Mouse (Mus musculus) heart, embryonic 11.5 days (tissue): ENCODE data around the gene Golph3l. TPM values are rescaled to one million over a fixed set of nuclear protein-coding genes. Genes with fewer than 3 reads are reported as not detected.

ENCODE experiments used
- ATAC-seq: fragments of 200-750 bp; cut with Nextera tagmentation; replicated peaks from 2 replicates; pipeline ENCODE4 v1.8.0; 2017; ENCODE audit warnings: moderate library complexity; ENCODE audit not compliant: insufficient number of reproducible peaks, low FRiP score, low TSS enrichment
- H3K27ac ChIP-seq: fragments of 300-500 bp; sonication (generic); 2 replicates; pipeline ENCODE4 v1.5.1; 2014; ENCODE audit warnings: mild to moderate bottlenecking, low read depth, low read length
- H3K27me3 ChIP-seq: fragments of 300-500 bp; sonication (generic); 2 replicates; pipeline ENCODE4 v1.6.1; 2014; ENCODE audit warnings: mild to moderate bottlenecking, low read length, mixed read lengths; ENCODE audit not compliant: control insufficient read depth, insufficient read depth
- H3K36me3 ChIP-seq: fragments of 300-500 bp; sonication (generic); 2 replicates; pipeline ENCODE4 v1.6.1; 2014; ENCODE audit warnings: mild to moderate bottlenecking, low read length, moderate library complexity, mixed read lengths; ENCODE audit not compliant: control insufficient read depth, insufficient read depth
- H3K4me1 ChIP-seq: fragments of 300-500 bp; sonication (generic); 2 replicates; pipeline ENCODE4 v1.6.1; 2014; ENCODE audit warnings: low read length; ENCODE audit not compliant: control insufficient read depth, insufficient read depth
- H3K4me2 ChIP-seq: fragments of 300-500 bp; sonication (generic); 2 replicates; pipeline ENCODE4 v1.6.1; 2014; ENCODE audit warnings: mild to moderate bottlenecking, moderate library complexity
- H3K4me3 ChIP-seq: fragments of 300-500 bp; sonication (generic); 2 replicates; pipeline ENCODE4 v1.5.1; 2014; ENCODE audit warnings: low read depth, low read length
- H3K9ac ChIP-seq: fragments of 300-500 bp; sonication (generic); 2 replicates; pipeline ENCODE4 v1.6.1; 2014; ENCODE audit warnings: mild to moderate bottlenecking, low read depth, low read length, moderate library complexity
- H3K9me3 ChIP-seq: fragments of 300-500 bp; sonication (generic); replicated peaks from 2 replicates; pipeline ENCODE4 v1.6.1; 2016; ENCODE audit warnings: low read length; ENCODE audit not compliant: control insufficient read depth
- WGBS: fragments of 180-500 bp; shearing (Covaris S2); extraction: QIAGEN DNeasy Blood & Tissue Kit; methylation state at CpG from one replicate; pipeline ENCODE4 v1.1.7; 2014; ENCODE audit not compliant: insufficient replicate concordance; 5-methylcytosine and 5-hydroxymethylcytosine counted together
- polyA plus RNA-seq: library from polyadenylated mRNA; unstranded; fragments of >200 nt; fragmentation: Nextera tagmentation; extraction: Ambion mirVana; gene quantifications from 2 replicates; pipeline ENCODE4 v1.2.1, GENCODE M21; 2014

Golph3l gene
- polyA plus RNA-seq, 1 experiment from 2014 or later: 27.8 TPM

DNA sequence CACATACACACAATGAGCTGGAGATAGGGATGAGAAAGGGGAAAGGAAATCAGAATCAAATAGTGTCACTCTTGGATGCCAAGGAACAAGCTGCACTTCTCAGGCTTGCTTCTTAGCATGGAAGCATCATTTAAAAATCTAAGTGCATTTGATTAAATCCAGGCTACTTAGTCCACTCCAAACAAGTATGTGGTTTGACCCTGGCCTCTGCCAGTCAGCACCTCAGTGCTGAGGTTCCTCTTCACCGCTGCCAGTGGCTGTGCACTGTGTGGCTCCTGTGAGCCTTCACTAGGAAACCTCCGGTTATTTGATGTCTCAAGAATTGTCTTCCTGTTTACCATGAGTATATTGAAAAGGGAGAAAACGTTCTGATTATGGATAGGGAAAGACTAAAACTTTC is 42.1 kb downstream of the Golph3l start:
- H3K4me3 ChIP-seq: no peak overlapping the region
- H3K9ac ChIP-seq: no peak overlapping the region
- no peak overlapping the region for H3K4me2 ChIP-seq
- 81% methylated on average over 3 of the region's 3 CpGs for WGBS
- H3K36me3 ChIP-seq: peaks cover 51% of the 10 kb centered on the region
- H3K9me3 ChIP-seq: no peaks in the 10 kb centered on the region
- H3K4me1 ChIP-seq: peaks cover 9% of the 10 kb centered on the region; the same call in 1 of the 2 replicates
- H3K27me3 ChIP-seq: no peaks in the 10 kb centered on the region
- no peak overlapping the region for H3K27ac ChIP-seq
- ATAC-seq: no peak

DNA sequence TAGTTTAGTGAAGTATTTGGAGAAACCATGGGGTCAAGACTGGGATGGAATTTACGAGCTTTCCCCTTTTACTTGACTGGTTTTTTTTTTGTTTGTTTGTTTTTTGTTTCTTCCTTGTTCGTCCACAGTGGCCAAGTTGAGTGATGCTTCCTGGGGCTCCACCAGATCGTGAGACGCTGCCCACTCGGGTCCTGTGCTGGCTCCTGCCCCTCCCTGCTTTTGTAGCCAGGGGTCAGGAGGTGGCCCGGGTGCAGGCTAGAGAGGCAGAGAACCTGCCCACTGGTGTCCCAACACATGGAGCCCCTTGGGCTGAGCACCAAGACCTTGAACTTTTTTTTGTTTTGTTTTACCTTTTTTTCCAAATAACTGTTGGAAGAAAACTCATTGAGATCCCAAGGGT is 42.6 kb downstream of the Golph3l start:
- no peak overlapping the region for H3K4me2 ChIP-seq
- no peaks in the 10 kb centered on the region for H3K9me3 ChIP-seq
- no peak for ATAC-seq
- no peaks in the 10 kb centered on the region for H3K27me3 ChIP-seq
- 0 out of 2 replicates have a peak overlapping the region, but pooled peaks have one; percentile 6 for H3K27ac ChIP-seq
- H3K9ac ChIP-seq: no peak overlapping the region
- H3K36me3 ChIP-seq: peaks cover 51% of the 10 kb centered on the region
- H3K4me3 ChIP-seq: no peak overlapping the region
- H3K4me1 ChIP-seq: peaks cover 6% of the 10 kb centered on the region; the same call in 1 of the 2 replicates
- WGBS: 77% methylated on average over 6 of the region's 6 CpGs

DNA sequence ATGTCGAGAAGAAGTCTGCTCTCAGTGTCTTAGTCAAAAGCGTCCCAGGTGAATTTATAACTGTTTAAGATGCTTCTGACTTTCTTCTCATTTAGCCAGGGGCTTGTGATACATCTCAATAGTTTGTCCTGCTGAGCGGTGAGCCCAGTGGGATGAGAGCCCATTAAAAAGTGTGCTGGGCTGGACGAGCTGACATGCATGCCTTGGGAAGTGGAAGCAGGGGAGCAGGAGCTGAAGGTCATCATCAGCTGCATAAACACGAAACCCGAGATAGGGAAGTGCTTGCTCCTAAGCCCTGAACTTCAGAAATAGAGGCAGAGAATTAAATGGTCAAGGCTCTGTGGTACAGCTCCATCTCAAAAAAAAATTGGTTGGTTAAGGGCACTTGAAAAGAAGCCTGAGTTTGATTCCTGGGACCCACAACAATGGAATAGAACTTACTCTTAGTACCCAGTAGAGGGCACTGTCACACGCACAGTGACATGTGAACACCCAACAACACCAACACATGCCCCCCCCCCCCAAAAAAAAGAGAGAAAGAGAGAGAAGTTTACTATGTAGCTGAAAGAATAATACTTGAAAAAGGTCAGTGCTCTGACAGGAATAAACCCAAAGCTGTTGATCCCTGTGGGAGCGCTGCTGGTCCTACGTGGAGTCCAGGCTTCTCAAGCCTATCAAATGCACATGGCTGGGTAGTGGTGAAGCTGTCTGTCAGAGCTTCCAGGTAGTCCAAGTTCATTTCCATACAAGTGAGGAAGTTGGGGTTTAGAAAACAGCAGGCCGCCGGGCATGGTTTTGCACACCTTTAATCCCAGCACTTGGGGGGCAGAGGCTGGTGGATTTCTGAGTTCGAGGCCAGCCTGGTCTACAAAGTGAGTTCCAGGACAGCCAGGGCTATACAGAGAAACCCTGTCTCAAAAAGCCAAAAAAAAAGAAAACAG is 44.2 kb downstream of the Golph3l start:
- Histone ChIP-seq H3K9me3 (no peaks in the 10 kb centered on the region), H3K4me1 (peaks cover 5% of the 10 kb centered on the region; the same call in 1 of the 2 replicates), H3K36me3 (peaks cover 40% of the 10 kb centered on the region), H3K9ac (0 out of 2 replicates have a peak overlapping the region, but pooled peaks have one; percentile 46), H3K4me3 (no peak overlapping the region), H3K4me2 (no peak overlapping the region), H3K27ac (peak overlapping the region; percentile 29; the same call in 1 of the 2 replicates), H3K27me3 (no peaks in the 10 kb centered on the region)
- no peak for ATAC-seq
- 69% methylated on average over 12 of the region's 12 CpGs for WGBS

DNA sequence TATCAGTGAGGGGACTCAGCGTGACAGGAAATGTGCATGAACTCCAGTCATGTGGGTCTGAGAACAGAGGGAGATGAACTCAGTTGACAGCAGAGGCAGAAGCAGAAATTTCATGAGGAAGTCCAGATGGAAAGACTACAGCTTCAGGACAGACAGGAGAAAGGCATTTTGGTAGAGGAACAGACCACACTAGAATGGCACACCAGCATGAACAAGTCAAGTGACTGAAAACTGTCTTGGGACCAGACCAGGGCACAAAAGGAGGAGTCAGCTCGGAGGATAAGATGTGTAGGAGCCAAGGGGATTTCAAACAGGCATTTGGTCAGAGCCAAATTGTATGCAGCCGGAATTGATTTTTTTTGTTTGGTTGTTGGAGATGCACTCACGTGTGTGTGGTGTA is 46.9 kb downstream of the Golph3l start:
- ATAC-seq: no peak
- 68% methylated on average over 4 of the region's 4 CpGs for WGBS
- H3K36me3 ChIP-seq: peaks cover 21% of the 10 kb centered on the region
- H3K27me3 ChIP-seq: no peaks in the 10 kb centered on the region
- H3K27ac ChIP-seq: no peak overlapping the region
- no peak overlapping the region for H3K4me3 ChIP-seq
- no peak overlapping the region for H3K4me2 ChIP-seq
- peaks cover 5% of the 10 kb centered on the region; the same call in 1 of the 2 replicates for H3K4me1 ChIP-seq
- no peaks in the 10 kb centered on the region for H3K9me3 ChIP-seq
- H3K9ac ChIP-seq: no peak overlapping the region

GRCm38 (mm10) chr3:95636072-95636471 is 47.3 kb downstream of the Golph3l start:
- H3K27ac ChIP-seq: no peak overlapping the region
- H3K9me3 ChIP-seq: no peaks in the 10 kb centered on the region
- H3K4me2 ChIP-seq: no peak overlapping the region
- 69% methylated on average over 4 of the region's 4 CpGs for WGBS
- no peak overlapping the region for H3K9ac ChIP-seq
- H3K4me1 ChIP-seq: peaks cover 5% of the 10 kb centered on the region; the same call in 1 of the 2 replicates
- no peak for ATAC-seq
- H3K27me3 ChIP-seq: no peaks in the 10 kb centered on the region
- no peak overlapping the region for H3K4me3 ChIP-seq
- peaks cover 17% of the 10 kb centered on the region for H3K36me3 ChIP-seq

DNA sequence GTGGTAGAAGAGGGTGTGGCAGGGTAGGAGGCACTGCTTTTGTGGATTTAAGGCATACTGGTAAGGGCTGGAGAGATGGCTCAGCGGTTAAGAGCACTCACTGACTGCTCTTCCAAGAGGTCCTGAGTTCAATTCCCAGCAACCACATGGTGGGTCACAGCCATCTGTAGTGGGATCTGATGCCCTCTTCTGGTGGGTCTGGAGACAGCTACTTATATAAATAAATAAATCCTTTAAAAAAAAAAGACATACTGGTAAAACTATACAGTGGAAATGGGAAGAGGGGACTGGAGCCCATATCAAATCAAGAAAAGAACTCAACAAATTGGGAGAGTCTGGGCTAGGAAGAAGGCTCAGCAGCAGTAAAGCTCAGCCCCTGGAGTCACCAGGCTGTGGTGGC is 51.0 kb downstream of the Golph3l start:
- H3K4me1 ChIP-seq: no peaks in the 10 kb centered on the region; the same call in 1 of the 2 replicates
- no peak for ATAC-seq
- no peak overlapping the region for H3K27ac ChIP-seq
- H3K27me3 ChIP-seq: no peaks in the 10 kb centered on the region
- no peak overlapping the region for H3K4me3 ChIP-seq
- WGBS: 84% methylated on average over 1 of the region's 1 CpGs
- H3K4me2 ChIP-seq: no peak overlapping the region
- H3K9me3 ChIP-seq: no peaks in the 10 kb centered on the region
- H3K36me3 ChIP-seq: peaks cover 4% of the 10 kb centered on the region; the same call in 1 of the 2 replicates
- no peak overlapping the region for H3K9ac ChIP-seq

DNA sequence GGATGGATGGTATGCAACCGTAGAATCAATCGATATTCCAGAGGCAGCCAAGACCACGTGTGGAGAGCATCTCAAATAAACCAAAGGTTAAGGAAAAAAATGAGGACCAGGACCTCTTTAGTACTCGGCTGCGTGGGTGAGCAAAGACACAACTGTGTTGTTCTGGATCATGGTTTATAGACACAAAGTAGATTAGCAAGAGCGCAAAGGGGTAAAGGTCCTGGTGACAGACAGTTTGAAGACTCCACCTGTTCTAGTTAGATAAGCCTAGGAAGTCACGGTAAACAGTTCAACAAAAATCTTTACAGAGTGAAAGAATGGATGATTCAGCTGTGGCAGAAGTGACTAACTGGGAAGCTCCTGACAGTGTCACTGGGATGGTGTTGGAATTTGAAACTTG is 54.4 kb downstream of the Golph3l start:
- Histone ChIP-seq H3K4me1 (no peaks in the 10 kb centered on the region; the same call in 1 of the 2 replicates), H3K4me2 (no peak overlapping the region), H3K9ac (no peak overlapping the region), H3K27me3 (no peaks in the 10 kb centered on the region), H3K36me3 (peaks cover 4% of the 10 kb centered on the region; the same call in 1 of the 2 replicates), H3K9me3 (no peaks in the 10 kb centered on the region), H3K4me3 (no peak overlapping the region), H3K27ac (no peak overlapping the region)
- WGBS: 76% methylated on average over 7 of the region's 7 CpGs
- ATAC-seq: no peak

DNA sequence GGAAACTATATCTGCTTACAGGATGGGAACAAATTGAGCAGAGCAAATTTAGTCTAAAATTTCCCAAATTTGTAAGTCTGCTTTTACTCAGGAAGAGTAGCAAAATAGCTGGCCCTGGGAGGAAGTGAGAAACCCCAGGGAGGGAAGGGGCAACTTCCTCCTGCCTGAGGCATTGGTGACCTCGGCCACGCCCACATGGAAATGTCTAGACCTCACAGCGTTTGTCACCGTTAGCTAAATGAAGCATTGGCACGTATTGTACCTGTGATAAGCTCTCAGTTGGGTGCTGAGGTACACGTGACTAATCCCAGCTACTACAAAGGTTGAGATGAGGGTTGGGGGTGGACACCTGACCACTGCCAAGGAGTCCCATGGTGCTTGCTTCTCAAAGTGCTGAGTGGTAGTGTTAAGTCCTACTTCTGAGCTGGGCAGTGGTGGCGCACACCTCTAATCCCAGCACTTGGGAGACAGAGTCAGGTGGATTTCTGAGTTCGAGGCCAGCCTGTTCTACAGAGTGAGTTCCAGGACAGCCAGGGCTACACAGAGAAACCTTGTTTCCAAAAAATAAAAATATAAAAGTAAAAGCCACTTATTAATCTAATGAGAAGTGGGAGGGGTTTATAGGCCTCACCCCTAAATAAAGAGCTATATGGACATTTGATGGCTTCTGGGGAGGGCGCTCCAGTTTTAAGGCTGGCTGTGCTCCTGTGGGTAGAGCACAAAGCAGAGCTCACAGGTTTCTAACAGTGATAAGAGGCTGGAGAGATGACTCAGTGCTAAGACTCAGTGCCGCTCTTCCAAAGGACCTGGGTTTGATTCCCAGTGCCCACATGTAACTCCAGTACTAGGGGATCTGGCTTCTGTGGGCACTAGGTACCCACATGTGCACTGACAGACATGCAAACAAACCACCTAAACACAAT is 56.8 kb downstream of the Golph3l start:
- H3K4me2 ChIP-seq: no peak overlapping the region
- 51% methylated on average over 10 of the region's 10 CpGs for WGBS
- H3K36me3 ChIP-seq: no peaks in the 10 kb centered on the region
- no peak for ATAC-seq
- H3K4me3 ChIP-seq: no peak overlapping the region
- no peaks in the 10 kb centered on the region for H3K27me3 ChIP-seq
- H3K9ac ChIP-seq: no peak overlapping the region
- no peaks in the 10 kb centered on the region for H3K9me3 ChIP-seq
- H3K4me1 ChIP-seq: no peaks in the 10 kb centered on the region; the same call in 1 of the 2 replicates
- no peak overlapping the region for H3K27ac ChIP-seq
